27 mouse cellular contexts compared by ENCODE assay signal in genomic region chr4:27497926-27498325, GRCm38 (mm10).
A peak's percentile ranks its signal among the peaks of the same experiment; 100 is the strongest.
DNase-seq lines count a peak whose midpoint lies in the region; TF ChIP-seq lines count a peak whose summit lies in the region.
"Had no signal": no experiment of that assay in that cellular context is flagged by ENCODE, and none has a peak within 500 bp of the region (broad histone marks: within the 10 kb centered on the region; RNA-seq: fewer than 3 reads in every experiment).

No protein-coding gene starts in this region.

- intact Hi-C loops in gastrocnemius, adult 2 months (cut with DNase I) = no loop called here

- no peak for TF ChIP-seq CTCF in gastrocnemius, adult 2 months (IDR thresholded peaks at IDR 0.05)

- no peak overlapping the region for H3K4me3 ChIP-seq in gastrocnemius, adult 2 months
- H3K4me3 ChIP-seq: embryonic facial prominence, embryonic 12.5 days; heart, adult 2 months; heart, embryonic 12.5 days; limb, embryonic 13.5 days; liver, embryonic 12.5 days; midbrain, embryonic 12.5 days; myocyte; neural tube, embryonic 12.5 days had no signal

- DNase-seq in layer of hippocampus, adult 18-20 months (ENCODE audit: low spot score in 2 of 2) = peak; percentile 41 to 79
- DNase-seq in layer of hippocampus, postnatal 10 days (ENCODE audit: low spot score in 2 of 2) = no peak
- peak; percentile 87 for DNase-seq in cerebellum, adult 9-10 months
- peak; percentile 45 to 59 for DNase-seq in cerebellum, postnatal 36 days
- DNase-seq in layer of hippocampus, postnatal 36 days = peak; percentile 3 to 18
- DNase-seq in gastrocnemius, adult 2 months = no peak
- no peak for DNase-seq in frontal cortex, postnatal 10 days (ENCODE audit: low spot score in 2 of 2)
- no peak for DNase-seq in left cerebral cortex, adult 8-10 months (ENCODE audit: low spot score in 2 of 2)
- DNase-seq: adrenal gland, postnatal 25 days; embryo, embryonic 11 days; heart, adult 2 months; heart, postnatal 4 days; kidney, postnatal 36 days; liver, postnatal 0 days; lung, postnatal 36 days; right cerebral cortex, postnatal 4 days; thymus, adult 18-20 months; thymus, postnatal 36 days had no signal

- H3K27ac ChIP-seq in gastrocnemius, adult 2 months = no peak overlapping the region
- H3K27ac ChIP-seq: embryonic facial prominence, embryonic 12.5 days; heart, adult 2 months; hindbrain, embryonic 14.5 days; limb, embryonic 13.5 days; liver, embryonic 12.5 days; midbrain, embryonic 12.5 days; neural tube, embryonic 12.5 days; stomach, postnatal 0 days had no signal

Comparison
In these comparisons a context has a peak if more than half of its experiments do, and no peak if none do; other contexts are left out.
1. DNase-seq: peak in layer of hippocampus, adult 18-20 months (2 of 2), cerebellum, adult 9-10 months (single experiment), cerebellum, postnatal 36 days (2 of 2) and layer of hippocampus, postnatal 36 days (2 of 2); none in layer of hippocampus, postnatal 10 days (0 of 2), gastrocnemius, adult 2 months (single experiment), frontal cortex, postnatal 10 days (0 of 2) and left cerebral cortex, adult 8-10 months (0 of 2).